Mouse (Mus musculus) MEL-GATA-1-ER (cell line): ENCODE data around the gene Vmn2r84.
"Not testable (repeated sequence)": the region's sequence is repeated elsewhere in the genome, so short reads cannot be mapped to it uniquely, and the experiment has no call there.

Source experiments
- DNase-seq: peaks from one replicate; pipeline ENCODE4 v3.0.0-alpha.2; 2012; ENCODE audit warnings: low read depth; ENCODE audit errors: extremely low read depth

Vmn2r84 gene

GRCm38 (mm10) chr10:130394232-130394631, at the start of gene Vmn2r84:
Gene Vmn2r84, minus strand, starts transcription at chr10:130394332.
- DNase-seq = no peak

GRCm38 (mm10) chr10:130434185-130434898, 40.2 kb upstream of the Vmn2r84 start:
- DNase-seq = not testable (repeated sequence)

- DNase-seq = not testable (repeated sequence)
Measured at GRCm38 (mm10) chr10:130429603-130430002, 35.5 kb upstream of the Vmn2r84 start, which contains the start of gene Vmn2r85. Gene Vmn2r85, minus strand, starts transcription at chr10:130429703.

GRCm38 (mm10) chr10:130422368-130422767, 28.2 kb upstream of the Vmn2r84 start:
- DNase-seq = not testable (repeated sequence)

- DNase-seq = no peak
Measured at GRCm38 (mm10) chr10:130420401-130420800, 26.3 kb upstream of the Vmn2r84 start.

- not testable (repeated sequence) for DNase-seq
Measured at GRCm38 (mm10) chr10:130419954-130420353, 25.8 kb upstream of the Vmn2r84 start.

- DNase-seq = not testable (repeated sequence)
Measured at GRCm38 (mm10) chr10:130416352-130416751, 22.2 kb upstream of the Vmn2r84 start.

- not testable (repeated sequence) for DNase-seq
Measured at GRCm38 (mm10) chr10:130412167-130412698, 18.1 kb upstream of the Vmn2r84 start.

GRCm38 (mm10) chr10:130375145-130375544, 19.0 kb downstream of the Vmn2r84 start:
- no peak for DNase-seq

- peak; percentile 26 for DNase-seq
Measured at GRCm38 (mm10) chr10:130372491-130373173, 21.5 kb downstream of the Vmn2r84 start.

GRCm38 (mm10) chr10:130371644-130372043, 22.5 kb downstream of the Vmn2r84 start:
- no peak for DNase-seq

GRCm38 (mm10) chr10:130370005-130370682, 24.0 kb downstream of the Vmn2r84 start:
- no peak for DNase-seq

GRCm38 (mm10) chr10:130368384-130368783, 25.7 kb downstream of the Vmn2r84 start:
- no peak for DNase-seq

GRCm38 (mm10) chr10:130364766-130365165, 29.4 kb downstream of the Vmn2r84 start:
- no peak for DNase-seq

GRCm38 (mm10) chr10:130363438-130364164, 30.5 kb downstream of the Vmn2r84 start:
- DNase-seq = peak; percentile 50

GRCm38 (mm10) chr10:130344056-130344455, 50.1 kb downstream of the Vmn2r84 start:
- no peak for DNase-seq

GRCm38 (mm10) chr10:130340050-130340449, 54.1 kb downstream of the Vmn2r84 start:
- DNase-seq = not testable (repeated sequence)

GRCm38 (mm10) chr10:130337581-130337980, 56.6 kb downstream of the Vmn2r84 start:
- DNase-seq = no peak

- no peak for DNase-seq
Measured at GRCm38 (mm10) chr10:130336385-130336784, 57.7 kb downstream of the Vmn2r84 start.

- no peak for DNase-seq
Measured at GRCm38 (mm10) chr10:130330711-130331110, 63.4 kb downstream of the Vmn2r84 start.
